Mouse (Mus musculus) CD8-positive naive resting alpha-beta T cell, adult 57 days (primary cell): ENCODE results near the gene Fam193a. TPM values are rescaled to one million over a fixed set of nuclear protein-coding genes. Genes with fewer than 3 reads are reported as not detected.

Source experiments
- total RNA-seq: library from RNA; stranded (reverse); gene quantifications from one replicate; pipeline ENCODE4 v1.2.4, GENCODE M21; 2023

The Fam193a gene
- 82.1 TPM for total RNA-seq

DNA sequence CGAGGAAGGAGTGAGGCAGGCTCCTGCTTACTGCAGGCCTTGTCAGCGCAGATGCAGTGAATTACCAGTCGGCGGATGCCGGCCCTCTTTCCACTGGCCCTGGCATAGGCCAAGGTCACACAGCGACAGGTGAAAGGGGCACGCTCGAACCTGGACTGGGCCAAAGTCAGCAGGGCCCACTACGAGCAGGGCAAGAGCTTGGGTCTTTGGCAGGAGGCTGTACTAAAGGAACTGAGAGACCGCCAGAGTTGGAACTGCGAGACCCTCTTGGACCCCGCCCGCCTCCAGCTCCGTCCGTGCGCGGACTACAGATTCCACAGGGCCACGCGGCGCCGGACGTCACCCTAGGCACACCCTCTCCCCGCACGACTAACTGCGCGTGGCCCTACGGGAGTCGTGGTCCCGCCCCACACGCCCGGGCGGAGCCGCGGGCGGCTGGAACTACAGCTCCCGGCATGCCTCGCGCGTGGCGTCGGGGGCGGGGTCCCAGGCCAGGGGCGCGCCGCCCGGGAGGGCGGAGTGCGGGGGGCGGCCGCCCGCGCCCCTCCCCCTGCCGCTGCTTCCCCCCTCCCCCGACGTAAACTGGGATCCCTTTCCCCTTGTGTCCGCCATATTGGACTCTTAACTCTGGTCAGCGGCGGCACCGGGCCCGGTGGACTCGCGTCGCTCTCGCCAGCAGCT, at the start of gene Fam193a:
Gene Fam193a (plus strand): TSS at position 593 of the 681 bp plus-strand sequence.

DNA sequence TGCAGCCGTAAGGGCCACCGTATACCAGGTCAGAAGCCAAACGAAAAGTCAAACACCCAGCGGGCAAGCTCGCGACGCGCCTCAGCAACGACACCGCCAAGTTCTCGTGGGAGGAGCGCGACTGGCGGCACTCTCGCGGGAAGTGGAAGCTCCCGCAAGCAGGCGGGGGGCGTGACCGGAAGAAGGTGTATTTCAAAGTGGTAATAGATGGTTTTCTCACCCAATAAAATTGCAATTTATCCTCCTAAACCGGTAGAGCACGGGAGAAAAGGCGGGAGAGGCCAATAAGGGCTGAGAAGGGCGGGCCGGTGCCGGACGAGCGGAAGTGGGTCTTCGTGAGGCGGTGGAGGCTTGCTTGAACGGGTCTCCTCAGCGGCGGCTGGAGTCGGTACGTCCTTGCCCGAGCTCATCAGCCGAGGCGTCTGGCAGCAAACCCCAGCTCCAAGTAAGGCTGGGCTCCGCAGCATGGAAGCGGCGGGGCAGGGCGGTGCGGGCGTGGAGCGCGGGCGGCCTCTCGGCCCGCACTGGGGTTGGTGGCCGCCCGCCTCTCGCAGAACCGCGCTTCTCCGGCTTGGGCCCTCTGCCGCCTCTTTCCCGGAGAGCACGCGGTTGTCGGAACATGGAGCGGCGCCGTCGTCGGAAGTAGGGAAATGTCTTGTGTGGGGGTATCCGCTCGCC, 33.5 kb upstream of the Fam193a start, which contains the start of gene Rnf4:
Gene Rnf4 (plus strand): TSS at position 193 of the 678 bp plus-strand sequence.

DNA sequence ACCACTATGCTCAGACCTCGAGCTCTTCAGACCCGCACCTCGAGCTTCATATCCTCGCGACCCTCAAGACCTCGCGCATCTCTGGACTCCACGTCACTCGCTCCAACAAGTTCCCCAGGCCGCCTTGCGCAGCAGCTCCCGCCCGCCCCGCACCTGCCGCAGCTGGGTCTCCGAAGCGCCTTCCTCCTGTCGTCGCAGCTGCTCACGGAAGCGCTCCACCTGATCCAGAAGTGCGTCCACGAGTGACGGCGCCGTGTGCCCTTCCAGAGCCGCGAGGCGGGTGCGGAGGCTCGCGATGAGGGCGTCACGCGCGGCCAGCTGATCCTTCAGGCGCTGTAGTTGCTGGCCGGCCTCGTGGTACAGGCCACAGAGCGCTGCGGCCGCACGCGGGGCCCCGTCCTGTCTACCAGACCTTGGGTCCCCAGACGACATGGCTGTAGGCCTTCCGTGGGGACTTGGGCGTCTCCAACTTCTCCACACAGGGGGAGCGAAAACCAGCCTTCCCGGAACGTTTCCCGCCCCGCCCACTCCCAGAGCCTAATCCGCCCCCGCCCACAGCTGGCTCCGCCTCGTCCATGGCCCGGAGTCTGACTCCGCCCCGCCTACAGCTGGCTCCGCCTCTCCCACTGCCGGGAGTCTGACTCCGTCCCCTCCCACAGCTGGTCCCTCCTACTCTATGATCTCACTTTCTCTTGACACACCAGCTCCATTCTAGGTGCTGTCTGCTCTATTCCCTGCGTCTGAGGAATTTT, 143.9 kb downstream of the Fam193a start, which contains the start of gene Tnip2:
Gene Tnip2 (minus strand): TSS at position 526 of the 752 bp plus-strand sequence.

DNA sequence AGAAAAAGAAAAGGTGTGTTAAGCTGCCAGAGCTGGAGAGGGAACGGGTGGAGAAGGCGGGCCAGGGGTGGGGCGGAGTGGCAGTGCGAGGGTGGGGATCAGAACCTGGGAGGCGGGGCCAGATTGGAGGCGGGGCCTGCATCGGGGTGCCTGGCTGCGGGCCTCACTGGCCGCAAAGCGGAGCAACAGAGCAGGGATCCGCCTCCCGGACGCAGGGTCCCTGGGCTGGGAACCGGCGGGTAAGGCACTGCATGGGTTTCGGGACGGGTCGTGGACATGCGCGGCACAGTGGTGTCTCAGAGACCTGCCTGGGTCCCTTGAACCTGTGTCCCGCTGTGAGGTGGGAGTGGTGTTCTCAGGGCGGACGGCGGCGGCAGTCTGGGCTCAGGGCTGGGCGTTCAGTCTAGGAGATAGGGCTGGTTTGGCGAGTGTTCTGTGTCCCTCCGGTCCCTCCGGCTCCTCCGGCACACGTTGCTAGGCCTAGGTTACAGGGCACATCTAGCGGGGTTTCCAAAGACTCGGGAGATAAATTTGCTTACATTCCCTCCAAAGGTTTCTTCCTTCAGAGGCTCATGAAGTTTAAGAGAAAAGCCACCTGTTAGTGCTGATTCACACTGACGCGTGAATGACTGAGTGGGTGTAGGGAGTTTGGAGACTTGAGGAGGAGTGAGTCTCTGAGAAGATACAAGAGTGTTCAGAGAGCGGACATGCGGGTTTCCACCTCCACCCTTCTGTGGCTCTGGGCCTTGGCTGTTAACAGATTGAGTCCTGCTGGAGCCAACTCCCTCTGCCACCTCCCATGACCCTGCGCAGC, 156.1 kb downstream of the Fam193a start, which contains the start of gene Sh3bp2:
Gene Sh3bp2 (plus strand): TSS at position 176 of the 814 bp plus-strand sequence.

Other genes starting within 250 kb of the Fam193a start
- gene Poln, start 200.5 kb upstream of the Fam193a start, total RNA-seq: 0.73 TPM
- 38.3 TPM for gene Haus3, start 200.4 kb upstream of the Fam193a start, total RNA-seq
- gene Mxd4, start 182.2 kb upstream of the Fam193a start, total RNA-seq: 76.6 TPM
- 2.3 TPM for gene Zfyve28, start 81.5 kb upstream of the Fam193a start, total RNA-seq
- not detected for gene Cfap99, start 81.3 kb upstream of the Fam193a start, total RNA-seq
- gene Rnf4, start 33.6 kb upstream of the Fam193a start, total RNA-seq: 212 TPM
- gene Tnip2, start 144.1 kb downstream of the Fam193a start, total RNA-seq: 14.9 TPM
- gene Sh3bp2, start 155.9 kb downstream of the Fam193a start, total RNA-seq: 10.8 TPM
- gene Add1, start 203.7 kb downstream of the Fam193a start, total RNA-seq: 310 TPM